ENCODE assay signal across 15 mouse cellular contexts in genomic region chr19:24583956-24584355, GRCm38 (mm10). TPM values are rescaled to one million over a fixed set of nuclear protein-coding genes. Genes with fewer than 3 reads are reported as not detected.
DNase-seq lines count a peak whose midpoint lies in the region.
"Had no signal": no experiment of that assay in that cellular context is flagged by ENCODE, and none has a peak within 500 bp of the region (broad histone marks: within the 10 kb centered on the region; RNA-seq: fewer than 3 reads in every experiment).

No protein-coding gene starts in this region.

- DNase-seq in heart, adult 11 months, result peak; percentile 53
- DNase-seq in heart, postnatal 36 days, result no peak
- peak; percentile 7 to 12 for DNase-seq in right cerebral cortex, adult 2 months (ENCODE audit: low spot score in 2 of 2)
- no peak for DNase-seq in right cerebral cortex, postnatal 4 days
- DNase-seq in layer of hippocampus, adult 9-11 months, result peak; percentile 54
- DNase-seq in telencephalon, adult 2 months (ENCODE audit: low read depth, low spot score), result peak; percentile 64
- DNase-seq in adrenal gland, adult 8-10 months, result no peak
- DNase-seq in ovary, postnatal 14 days (ENCODE audit: low spot score), result no peak
- DNase-seq: cerebellum, adult 9-10 months; kidney, adult 8-10 months; kidney, postnatal 10 days; liver; lung, postnatal 4 days; thymus, adult 18-20 months; thymus, postnatal 36 days had no signal

- intact Hi-C loops in heart, postnatal 36 days (cut with DNase I), result no loop called here

RNA-seq across cellular contexts. Expression of gene Pip5k1b, which starts 28.3 kb away (rescaled TPM):
- 10 to 100 TPM; 22.1 to 27.5 TPM for total RNA-seq in heart, postnatal 36 days (2021)
- 10 to 100 TPM; 18.2 to 21.0 (median 20.2) TPM for total RNA-seq in adrenal gland, adult 8-10 months (2022)

Comparison
In these comparisons a context has a peak if more than half of its experiments do, and no peak if none do; other contexts are left out.
1. DNase-seq: peak in heart, adult 11 months (single experiment), right cerebral cortex, adult 2 months (2 of 2), layer of hippocampus, adult 9-11 months (single experiment) and telencephalon, adult 2 months (single experiment); none in heart, postnatal 36 days (0 of 2), right cerebral cortex, postnatal 4 days (single experiment), adrenal gland, adult 8-10 months (single experiment) and ovary, postnatal 14 days (single experiment).